Mouse (Mus musculus): ENCODE measurements around the gene Ing1. TPM values are rescaled to one million over a fixed set of nuclear protein-coding genes. Genes with fewer than 3 reads are reported as not detected.

Ing1 gene
- polyA plus RNA-seq, 1 experiment, result 21.8 TPM

DNA sequence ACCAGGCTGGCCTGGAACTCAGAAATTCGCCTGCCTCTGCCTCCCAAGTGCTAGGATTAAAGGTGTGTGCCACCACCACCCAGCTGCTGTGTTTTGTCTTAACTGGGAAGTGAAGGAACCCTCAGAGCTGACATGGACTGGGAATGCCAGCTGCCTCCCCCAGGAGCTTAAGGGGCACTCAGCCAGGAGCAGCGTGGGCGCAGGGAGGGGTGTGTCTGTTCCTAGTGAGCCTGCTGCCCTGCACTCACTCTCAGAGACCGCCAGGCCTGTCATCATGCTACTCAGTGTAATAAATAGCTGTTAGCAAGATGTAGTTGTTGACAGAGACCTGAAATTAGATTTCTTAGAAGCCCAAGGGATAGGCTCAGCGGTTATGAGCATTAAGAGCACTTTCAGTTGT lies 44.4 kb upstream of the Ing1 start:
- no peak overlapping the region for H3K4me3 ChIP-seq
- no peak overlapping the region for H3K4me2 ChIP-seq (ENCODE audit: low read depth)
- no peaks in the 10 kb centered on the region for H3K27me3 ChIP-seq (ENCODE audit: control insufficient read depth, insufficient read depth, insufficient read length)
- no peaks in the 10 kb centered on the region for H3K79me2 ChIP-seq (ENCODE audit: control insufficient read depth, insufficient read depth)
- peaks cover 35% of the 10 kb centered on the region for H3K36me3 ChIP-seq (ENCODE audit: control insufficient read depth, insufficient read depth)
- TF ChIP-seq E2F4 (IDR thresholded peaks at IDR 0.05; ENCODE audit: insufficient read depth), result no peak
- no peak for TF ChIP-seq MAX (IDR thresholded peaks at IDR 0.05; ENCODE audit: low read depth)
- peak in 2 of 3 experiments; percentile 65 to 72 for TF ChIP-seq MYOD1 (IDR thresholded peaks at IDR 0.05; ENCODE audit: control insufficient read depth in 1 of 3, insufficient read length in 2 of 3, low read depth in 2 of 3)
- peak in 2 of 3 experiments; percentile 28 to 74 for TF ChIP-seq MYOG (IDR thresholded peaks at IDR 0.05; ENCODE audit: control insufficient read depth in 1 of 3, insufficient read depth in 1 of 3, insufficient read length in 2 of 3, low read depth in 2 of 3)
- no peak for TF ChIP-seq POLR2A (IDR thresholded peaks at IDR 0.05; ENCODE audit: insufficient read length, low read depth)
- TF ChIP-seq POLR2AphosphoS2 (IDR thresholded peaks at IDR 0.05; ENCODE audit: insufficient read length, low read depth), result no peak
- TF ChIP-seq USF1 (IDR thresholded peaks at IDR 0.05; ENCODE audit: low read depth), result no peak
- TF ChIP-seq TCF3 (IDR thresholded peaks at IDR 0.05; ENCODE audit: insufficient read length, low read depth), result peak; percentile 29
- no peak for TF ChIP-seq REST (IDR thresholded peaks at IDR 0.05; ENCODE audit: insufficient read depth, insufficient read length)
- no peak for TF ChIP-seq CEBPB (IDR thresholded peaks at IDR 0.05; ENCODE audit: insufficient read depth, poor library complexity, severe bottlenecking)
- TF ChIP-seq SRF (IDR thresholded peaks at IDR 0.05; ENCODE audit: control insufficient read depth, insufficient read length, low read depth), result no peak
- no peak for TF ChIP-seq TCF12 (IDR thresholded peaks at IDR 0.05; ENCODE audit: insufficient read depth, poor library complexity, severe bottlenecking)
- no peak overlapping the region for H3ac ChIP-seq (ENCODE audit: control insufficient read depth, insufficient read length)

DNA sequence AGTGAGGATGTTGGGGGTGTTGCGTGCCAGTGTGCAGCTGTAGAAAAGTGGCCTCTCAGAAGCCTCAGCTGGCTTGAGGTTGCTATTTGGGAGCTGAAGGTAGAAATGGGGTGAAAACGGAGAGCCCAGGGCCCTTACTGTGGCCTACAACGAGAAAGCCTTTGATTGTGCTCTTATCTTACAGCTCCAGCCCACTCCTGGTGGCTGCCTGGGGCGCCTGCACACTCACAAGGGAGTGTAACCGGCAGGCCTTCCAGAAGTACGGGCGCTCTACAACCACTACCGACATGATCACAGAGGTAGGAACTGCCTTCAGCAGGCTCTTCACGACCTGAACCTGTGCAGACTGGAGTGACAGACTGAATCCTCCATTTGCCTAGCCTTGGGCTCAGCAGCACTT lies 42.7 kb upstream of the Ing1 start:
- no peak overlapping the region for H3K4me2 ChIP-seq (ENCODE audit: low read depth)

DNA sequence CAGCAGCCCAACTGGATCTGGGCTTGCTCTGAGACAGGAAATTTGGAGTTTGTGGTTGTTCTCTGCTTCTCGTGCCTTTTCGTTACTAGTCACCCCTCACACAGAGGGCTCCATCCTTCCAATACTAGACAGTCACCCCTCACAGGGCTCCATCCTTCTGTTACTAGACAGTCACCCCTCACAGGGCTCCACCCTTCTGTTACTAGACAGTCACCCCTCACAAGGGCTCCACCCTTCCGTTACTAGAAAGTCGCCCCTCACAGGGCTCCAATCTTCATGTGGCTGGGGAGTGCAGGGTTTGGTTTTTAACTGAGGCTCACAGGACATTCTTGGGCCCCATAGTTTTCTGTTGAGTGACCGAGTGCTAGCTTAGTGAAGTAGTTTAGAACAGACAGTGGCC lies 42.1 kb upstream of the Ing1 start:
- no peak for TF ChIP-seq MAX (IDR thresholded peaks at IDR 0.05; ENCODE audit: low read depth)
- no peak for TF ChIP-seq POLR2AphosphoS2 (IDR thresholded peaks at IDR 0.05; ENCODE audit: insufficient read length, low read depth)
- no peak for TF ChIP-seq TCF12 (IDR thresholded peaks at IDR 0.05; ENCODE audit: insufficient read depth, poor library complexity, severe bottlenecking)
- no peak for TF ChIP-seq POLR2A (IDR thresholded peaks at IDR 0.05; ENCODE audit: insufficient read length, low read depth)
- no peak for TF ChIP-seq USF1 (IDR thresholded peaks at IDR 0.05; ENCODE audit: low read depth)
- no peak for TF ChIP-seq MYOG (IDR thresholded peaks at IDR 0.05; ENCODE audit: control insufficient read depth in 1 of 3, insufficient read depth in 1 of 3, insufficient read length in 2 of 3, low read depth in 2 of 3)
- TF ChIP-seq REST (IDR thresholded peaks at IDR 0.05; ENCODE audit: insufficient read depth, insufficient read length), result no peak
- TF ChIP-seq CEBPB (IDR thresholded peaks at IDR 0.05; ENCODE audit: insufficient read depth, poor library complexity, severe bottlenecking), result no peak
- TF ChIP-seq E2F4 (IDR thresholded peaks at IDR 0.05; ENCODE audit: insufficient read depth), result no peak
- TF ChIP-seq SRF (IDR thresholded peaks at IDR 0.05; ENCODE audit: control insufficient read depth, insufficient read length, low read depth), result no peak
- Histone ChIP-seq H3K36me3 (ENCODE audit: control insufficient read depth, insufficient read depth) (peaks cover 32% of the 10 kb centered on the region), H3ac (ENCODE audit: control insufficient read depth, insufficient read length) (no peak overlapping the region), H3K4me3 (no peak overlapping the region), H3K79me2 (ENCODE audit: control insufficient read depth, insufficient read depth) (no peaks in the 10 kb centered on the region), H3K27me3 (ENCODE audit: control insufficient read depth, insufficient read depth, insufficient read length) (no peaks in the 10 kb centered on the region), H3K4me2 (ENCODE audit: low read depth) (no peak overlapping the region)

More for the DNA sequence above, 42.7 kb upstream of the Ing1 start:
- Histone ChIP-seq H3K4me3 (no peak overlapping the region), H3K36me3 (ENCODE audit: control insufficient read depth, insufficient read depth) (peaks cover 32% of the 10 kb centered on the region), H3K27me3 (ENCODE audit: control insufficient read depth, insufficient read depth, insufficient read length) (no peaks in the 10 kb centered on the region), H3ac (ENCODE audit: control insufficient read depth, insufficient read length) (no peak overlapping the region), H3K79me2 (ENCODE audit: control insufficient read depth, insufficient read depth) (no peaks in the 10 kb centered on the region)
- TF ChIP-seq TCF3 (IDR thresholded peaks at IDR 0.05; ENCODE audit: insufficient read length, low read depth) (no peak), SRF (IDR thresholded peaks at IDR 0.05; ENCODE audit: control insufficient read depth, insufficient read length, low read depth) (no peak), REST (IDR thresholded peaks at IDR 0.05; ENCODE audit: insufficient read depth, insufficient read length) (no peak), E2F4 (IDR thresholded peaks at IDR 0.05; ENCODE audit: insufficient read depth) (no peak), MAX (IDR thresholded peaks at IDR 0.05; ENCODE audit: low read depth) (no peak), CEBPB (IDR thresholded peaks at IDR 0.05; ENCODE audit: insufficient read depth, poor library complexity, severe bottlenecking) (no peak), MYOD1 (IDR thresholded peaks at IDR 0.05; ENCODE audit: control insufficient read depth in 1 of 3, insufficient read length in 2 of 3, low read depth in 2 of 3) (no peak)

DNA sequence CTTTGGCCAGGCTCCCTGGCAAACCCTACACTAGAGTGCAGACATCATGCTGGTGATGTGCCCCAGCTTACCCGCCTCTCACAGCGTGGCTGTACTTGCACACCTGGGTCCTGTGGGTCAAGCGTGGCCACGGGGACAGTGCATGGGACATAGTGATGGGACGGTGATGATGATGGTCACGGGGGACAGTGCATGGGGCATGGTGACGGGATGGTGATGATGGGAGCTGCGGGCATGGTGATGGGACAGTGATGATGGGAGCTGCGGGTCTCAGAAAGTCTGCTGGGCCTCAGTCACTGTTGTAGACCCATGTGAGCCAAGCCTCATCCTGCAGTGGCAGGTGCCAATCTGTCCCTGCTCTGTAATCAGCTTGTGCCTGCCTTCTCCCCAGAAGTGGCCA lies 39.1 kb upstream of the Ing1 start:
- H3K27me3 ChIP-seq (ENCODE audit: control insufficient read depth, insufficient read depth, insufficient read length), result no peaks in the 10 kb centered on the region
- no peak overlapping the region for H3K4me3 ChIP-seq
- no peaks in the 10 kb centered on the region for H3K79me2 ChIP-seq (ENCODE audit: control insufficient read depth, insufficient read depth)
- no peak overlapping the region for H3K4me2 ChIP-seq (ENCODE audit: low read depth)
- peaks cover 11% of the 10 kb centered on the region for H3K36me3 ChIP-seq (ENCODE audit: control insufficient read depth, insufficient read depth)
- TF ChIP-seq POLR2AphosphoS2 (IDR thresholded peaks at IDR 0.05; ENCODE audit: insufficient read length, low read depth) (peak; percentile 46), MYOD1 (IDR thresholded peaks at IDR 0.05; ENCODE audit: control insufficient read depth in 1 of 3, insufficient read length in 2 of 3, low read depth in 2 of 3) (no peak)
- H3ac ChIP-seq (ENCODE audit: control insufficient read depth, insufficient read length), result no peak overlapping the region

DNA sequence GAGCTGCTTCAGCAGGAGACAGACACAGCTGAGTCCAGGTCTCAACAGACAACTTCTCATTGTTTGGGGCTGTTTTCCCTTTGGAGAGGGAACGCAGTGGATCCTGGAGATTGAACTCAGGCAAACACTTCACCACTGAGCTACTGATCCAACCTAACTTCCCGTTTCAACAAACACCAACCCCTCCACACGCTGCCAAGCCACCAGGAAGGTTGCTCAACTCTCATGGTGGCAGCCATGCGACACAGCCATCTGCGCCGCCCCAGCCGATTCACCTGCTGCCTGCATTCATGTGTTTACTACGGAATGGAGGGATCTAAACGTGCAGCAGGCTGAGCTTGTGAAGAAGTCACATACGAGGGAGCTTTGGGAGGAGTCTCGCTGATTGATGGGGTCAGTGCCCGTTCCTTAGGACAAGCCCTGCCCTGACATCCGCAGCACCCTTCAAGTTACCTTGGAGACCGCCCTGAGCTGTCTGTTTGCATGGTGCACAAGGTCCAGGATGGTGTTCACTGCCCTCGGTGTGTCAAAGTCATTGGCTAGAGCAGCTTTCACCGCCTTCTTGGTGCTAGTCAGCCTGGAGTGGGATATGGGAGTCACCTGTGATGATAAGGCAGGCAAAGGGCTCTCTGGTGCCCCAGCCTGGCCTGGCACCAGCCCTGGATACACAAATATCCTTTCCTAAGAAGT lies 37.9 kb upstream of the Ing1 start:
- Histone ChIP-seq H3ac (ENCODE audit: control insufficient read depth, insufficient read length) (no peak overlapping the region), H3K79me2 (ENCODE audit: control insufficient read depth, insufficient read depth) (no peaks in the 10 kb centered on the region), H3K36me3 (ENCODE audit: control insufficient read depth, insufficient read depth) (peaks cover 10% of the 10 kb centered on the region), H3K27me3 (ENCODE audit: control insufficient read depth, insufficient read depth, insufficient read length) (no peaks in the 10 kb centered on the region), H3K4me3 (no peak overlapping the region), H3K4me2 (ENCODE audit: low read depth) (no peak overlapping the region)
- TF ChIP-seq POLR2A (IDR thresholded peaks at IDR 0.05; ENCODE audit: insufficient read length, low read depth) (no peak), CEBPB (IDR thresholded peaks at IDR 0.05; ENCODE audit: insufficient read depth, poor library complexity, severe bottlenecking) (no peak), MYOD1 (IDR thresholded peaks at IDR 0.05; ENCODE audit: control insufficient read depth in 1 of 3, insufficient read length in 2 of 3, low read depth in 2 of 3) (no peak), E2F4 (IDR thresholded peaks at IDR 0.05; ENCODE audit: insufficient read depth) (no peak), TCF12 (IDR thresholded peaks at IDR 0.05; ENCODE audit: insufficient read depth, poor library complexity, severe bottlenecking) (no peak), TCF3 (IDR thresholded peaks at IDR 0.05; ENCODE audit: insufficient read length, low read depth) (no peak), POLR2AphosphoS2 (IDR thresholded peaks at IDR 0.05; ENCODE audit: insufficient read length, low read depth) (no peak)

Measured in myocyte (in vitro differentiated cells).